Mouse (Mus musculus) layer of hippocampus, adult 2 months (tissue): ENCODE measurements around the gene Plb1. TPM values are rescaled to one million over a fixed set of nuclear protein-coding genes. Genes with fewer than 3 reads are reported as not detected.
A peak's percentile ranks its signal among the peaks of the same experiment; 100 is the strongest.

Experiments
- DNase-seq, 2 experiments: peaks; one replicate each; pipeline ENCODE4 v3.0.0; 2022; ENCODE audit warnings: low spot score in 2 of 2
- H3K27ac ChIP-seq: fragments of 200-600 bp; 2 replicates; pipeline ENCODE4 v1.8.1; 2022
- H3K4me3 ChIP-seq: fragments of 200-600 bp; 2 replicates; pipeline ENCODE4 v1.8.1; 2022; ENCODE audit warnings: mild to moderate bottlenecking
- CTCF ChIP-seq: fragments of 200-600 bp; conservative IDR thresholded peaks from 2 replicates; pipeline ENCODE4 v1.8.1; 2022; ENCODE audit warnings: antibody characterized with exemption, mild to moderate bottlenecking, moderate library complexity
- total RNA-seq, 2 experiments: library from RNA; stranded (reverse); gene quantifications; 2 replicates each; pipeline ENCODE4 v1.2.3; 2021

The Plb1 gene
- total RNA-seq, 2 experiments from 2014 or later, result 1.3 to 1.7 TPM

DNA sequence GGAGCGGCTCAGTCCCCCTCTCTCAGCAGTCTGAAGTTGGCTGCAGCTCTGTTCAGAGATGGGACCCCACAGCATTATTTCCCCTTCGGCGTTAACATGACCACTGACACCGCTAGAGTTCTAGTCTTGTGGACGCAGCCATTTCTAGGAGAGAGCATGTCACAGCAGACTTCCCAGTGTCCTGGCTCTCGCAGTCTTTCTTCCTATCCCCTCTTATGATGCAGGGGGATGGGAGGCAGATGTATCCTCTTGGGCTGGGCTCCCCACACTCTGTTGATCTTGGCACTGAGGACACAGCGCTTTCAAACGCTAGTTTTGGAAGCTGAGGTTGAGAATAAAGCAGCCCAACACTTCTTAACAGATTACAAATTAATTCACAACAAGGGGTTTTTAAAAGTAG, 24.0 kb upstream of the Plb1 start:
- Histone ChIP-seq H3K27ac (peak overlapping the region; percentile 77; the same call in 1 of the 2 replicates), H3K4me3 (no peak overlapping the region)
- no peak for TF ChIP-seq CTCF
- DNase-seq, result no peak

DNA sequence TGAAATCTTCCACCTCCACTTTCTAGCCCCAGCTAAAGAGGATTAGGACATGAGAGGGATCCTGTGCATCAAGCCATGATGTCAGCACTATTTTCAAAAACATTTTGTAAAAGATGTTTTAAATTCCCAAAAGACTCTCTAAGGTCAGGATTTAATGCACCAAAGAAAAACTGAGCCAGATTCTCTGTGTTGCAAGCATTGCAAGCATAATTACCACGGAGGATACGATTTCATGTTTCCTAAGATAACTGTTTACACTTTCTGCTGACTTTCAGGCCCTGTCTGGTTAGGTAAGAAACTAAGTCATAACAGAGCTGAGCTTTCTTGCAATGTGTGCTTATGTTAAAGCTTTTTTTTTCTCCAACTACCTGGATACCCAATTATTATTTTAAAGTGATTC, 21.5 kb upstream of the Plb1 start:
- DNase-seq, result no peak
- Histone ChIP-seq H3K4me3 (no peak overlapping the region), H3K27ac (no peak overlapping the region)

DNA sequence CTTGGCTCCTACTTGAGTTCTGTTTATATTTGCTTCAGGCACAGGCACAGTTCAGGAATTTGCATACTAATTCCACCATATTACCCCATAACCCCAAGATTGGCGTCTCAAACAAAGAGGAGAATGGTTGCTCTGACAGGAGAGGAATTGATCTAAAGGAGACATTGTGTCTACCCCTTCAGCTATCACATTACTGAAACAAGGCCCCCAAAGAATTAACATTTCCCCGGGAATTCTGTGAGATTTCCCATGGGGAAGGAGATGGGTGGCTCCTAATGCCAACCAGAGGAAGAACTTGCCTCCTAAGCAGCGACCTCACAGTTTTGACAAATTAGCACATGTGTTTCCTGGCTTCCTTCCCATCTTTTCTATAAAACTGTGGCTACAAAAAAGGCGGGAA, 18.8 kb upstream of the Plb1 start:
- no peak for TF ChIP-seq CTCF
- no peak overlapping the region for H3K4me3 ChIP-seq
- no peak overlapping the region for H3K27ac ChIP-seq
- DNase-seq, result no peak

More for the DNA sequence above, 21.5 kb upstream of the Plb1 start:
- TF ChIP-seq CTCF, result no peak

GRCm38 (mm10) chr5:32215510-32215909, 17.0 kb upstream of the Plb1 start:
- no peak overlapping the region for H3K4me3 ChIP-seq
- DNase-seq, result no peak
- no peak overlapping the region for H3K27ac ChIP-seq
- peak; percentile 72 for TF ChIP-seq CTCF

DNA sequence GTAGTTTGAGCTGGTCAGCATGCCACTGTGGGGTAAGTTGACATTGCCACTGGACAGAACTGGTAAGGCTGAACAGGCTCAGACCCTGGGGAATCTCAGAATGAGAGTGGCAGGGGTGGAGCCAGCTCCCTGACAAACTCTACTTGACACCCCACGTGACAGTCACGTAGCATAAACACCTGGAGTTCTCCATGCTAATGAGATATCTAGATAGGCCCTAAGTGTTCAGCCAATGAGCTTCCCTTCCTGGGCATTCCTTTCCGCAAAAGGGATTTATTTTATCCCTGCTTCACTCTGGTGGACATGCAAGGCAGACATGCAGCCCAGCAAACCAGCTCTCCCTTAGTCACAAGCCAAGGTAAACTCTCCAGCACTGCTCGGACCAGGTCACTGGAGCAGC, 16.0 kb upstream of the Plb1 start:
- no peak for DNase-seq
- Histone ChIP-seq H3K4me3 (no peak overlapping the region), H3K27ac (no peak overlapping the region)
- TF ChIP-seq CTCF, result no peak

GRCm38 (mm10) chr5:32217477-32217876, 15.0 kb upstream of the Plb1 start:
- no peak overlapping the region for H3K27ac ChIP-seq
- H3K4me3 ChIP-seq, result no peak overlapping the region
- TF ChIP-seq CTCF, result no peak
- DNase-seq, result no peak

DNA sequence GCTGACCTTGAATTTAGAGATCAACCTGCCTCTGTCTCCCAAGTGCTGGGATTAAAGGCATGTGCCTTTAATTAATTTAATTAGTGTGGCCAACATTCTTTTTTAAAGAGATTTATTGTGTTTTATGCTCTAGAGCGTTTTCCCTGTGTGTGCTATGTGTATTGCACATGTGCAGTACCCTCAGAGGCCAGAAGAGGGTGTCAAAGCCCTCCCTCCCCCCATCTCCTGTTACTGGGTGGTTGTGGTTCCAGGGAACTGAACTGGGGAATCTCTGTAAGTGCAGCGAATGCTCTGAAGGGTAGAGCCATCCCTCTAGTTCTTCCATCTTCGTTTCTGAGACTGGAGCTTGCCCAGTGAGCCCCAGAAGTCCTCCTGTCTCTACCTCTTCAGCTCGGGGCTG, 2.1 kb upstream of the Plb1 start:
- peak; percentile 70 for TF ChIP-seq CTCF

DNA sequence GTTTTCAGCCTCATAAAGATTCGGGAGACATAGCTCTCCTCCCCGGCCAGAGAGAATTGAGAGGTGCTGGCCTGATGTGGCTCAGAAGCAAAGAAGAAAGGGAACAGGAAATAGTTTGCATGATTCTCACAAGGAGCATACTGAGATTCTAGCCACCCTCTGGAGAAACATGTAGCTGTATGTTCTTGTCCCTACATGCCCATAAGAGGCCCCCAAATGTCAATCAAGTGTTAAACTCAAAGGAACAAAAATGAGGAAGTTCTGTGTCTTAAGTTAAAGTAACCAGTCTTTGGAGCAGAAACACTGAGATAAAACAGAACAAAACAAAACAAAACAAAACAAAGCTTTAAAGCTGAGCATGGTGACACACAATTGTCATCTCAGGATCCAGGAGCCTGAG, 6.8 kb downstream of the Plb1 start:
- no peak for TF ChIP-seq CTCF
- Histone ChIP-seq H3K27ac (no peak overlapping the region), H3K4me3 (no peak overlapping the region)
- DNase-seq, result no peak

More for the DNA sequence above, 2.1 kb upstream of the Plb1 start:
- Histone ChIP-seq H3K27ac (no peak overlapping the region), H3K4me3 (no peak overlapping the region)
- no peak for DNase-seq

GRCm38 (mm10) chr5:32240741-32241140, 8.2 kb downstream of the Plb1 start:
- DNase-seq, result no peak
- no peak overlapping the region for H3K4me3 ChIP-seq
- TF ChIP-seq CTCF, result no peak

GRCm38 (mm10) chr5:32243286-32243885, 10.9 kb downstream of the Plb1 start:
- no peak for DNase-seq
- TF ChIP-seq CTCF, result no peak
- Histone ChIP-seq H3K4me3 (no peak overlapping the region), H3K27ac (no peak overlapping the region)

More at GRCm38 (mm10) chr5:32240741-32241140, 8.2 kb downstream of the Plb1 start:
- H3K27ac ChIP-seq, result no peak overlapping the region

GRCm38 (mm10) chr5:32245385-32245784, 12.9 kb downstream of the Plb1 start:
- DNase-seq, result peak; percentile 23 to 32
- Histone ChIP-seq H3K4me3 (no peak overlapping the region), H3K27ac (no peak overlapping the region)
- TF ChIP-seq CTCF, result no peak

- Histone ChIP-seq H3K4me3 (no peak overlapping the region), H3K27ac (no peak overlapping the region)
- no peak for DNase-seq
- TF ChIP-seq CTCF, result no peak
Measured at GRCm38 (mm10) chr5:32260751-32261150, 28.2 kb downstream of the Plb1 start.

- H3K27ac ChIP-seq, result no peak overlapping the region
- DNase-seq, result no peak
- TF ChIP-seq CTCF, result no peak
- H3K4me3 ChIP-seq, result no peak overlapping the region
Measured at GRCm38 (mm10) chr5:32261251-32261650, 28.7 kb downstream of the Plb1 start.

GRCm38 (mm10) chr5:32262534-32262933, 30.0 kb downstream of the Plb1 start:
- no peak for TF ChIP-seq CTCF
- Histone ChIP-seq H3K4me3 (no peak overlapping the region), H3K27ac (no peak overlapping the region)
- DNase-seq, result no peak
